Mouse (Mus musculus) CD4-positive, CD25-positive, alpha-beta regulatory T cell (primary cell): Measurements from ENCODE around the gene Anks4b. TPM values are rescaled to one million over a fixed set of nuclear protein-coding genes. Genes with fewer than 3 reads are reported as not detected.

ENCODE experiments used
- polyA plus RNA-seq: library from polyadenylated mRNA; unstranded; fragments of 100-300 nt; shearing (Covaris generic); gene quantifications from one replicate; pipeline ENCODE4 v1.2.1, GENCODE M21; 2017

The Anks4b gene
- not detected for polyA plus RNA-seq

GRCm38 (mm10) chr7:120173603-120174244, at the start of gene Anks4b:
TSS of gene Anks4b (plus strand) at chr7:120173858.

GRCm38 (mm10) chr7:120145191-120145590, 28.5 kb upstream of the Anks4b start, which contains the start of gene Zp2:
TSS of gene Zp2 (minus strand) at chr7:120145291.

GRCm38 (mm10) chr7:120201771-120202170, 28.1 kb downstream of the Anks4b start, which contains the start of gene Crym:
TSS of gene Crym (minus strand) at chr7:120202111.

GRCm38 (mm10) chr7:120203789-120204188, 30.1 kb downstream of the Anks4b start, which contains the start of gene Abca14:
TSS of gene Abca14 (plus strand) at chr7:120203961.

Other genes starting within 250 kb of the Anks4b start
- 0.04 TPM for gene Dnah3, start 78.6 kb upstream of the Anks4b start, polyA plus RNA-seq
- gene Tmem159, start 71.5 kb upstream of the Anks4b start, polyA plus RNA-seq: 2.6 TPM
- not detected for gene Zp2, start 28.6 kb upstream of the Anks4b start, polyA plus RNA-seq
- not detected for gene Crym, start 28.3 kb downstream of the Anks4b start, polyA plus RNA-seq
- gene Abca14, start 30.1 kb downstream of the Anks4b start, polyA plus RNA-seq: not detected
- gene Abca15, start 154.8 kb downstream of the Anks4b start, polyA plus RNA-seq: not detected
- gene Abca16, start 235.8 kb downstream of the Anks4b start, polyA plus RNA-seq: 0.04 TPM